Comparison of ENCODE assay signal across 8 mouse cellular contexts in genomic region chr19:3906795-3907786, GRCm38 (mm10). TPM values are rescaled to one million over a fixed set of nuclear protein-coding genes. Genes with fewer than 3 reads are reported as not detected.
A peak's percentile ranks its signal among the peaks of the same experiment; 100 is the strongest.
DNase-seq lines count a peak whose midpoint lies in the region; ATAC-seq and TF ChIP-seq lines count a peak whose summit lies in the region.

TSS of gene Tcirg1 (minus strand) at chr19:3907133.

- 3% methylated on average over 36 of the region's 36 CpGs for WGBS in intestine, postnatal 0 days
- 5% methylated on average over 36 of the region's 36 CpGs for WGBS in limb, embryonic 12.5 days
- WGBS in midbrain, embryonic 13.5 days = 4% methylated on average over 36 of the region's 36 CpGs
- 4% methylated on average over 36 of the region's 36 CpGs for WGBS in spleen, adult 2 months

- no peak for ATAC-seq in cerebellum, adult (ENCODE audit: insufficient number of reproducible peaks, low FRiP score, low TSS enrichment)
- ATAC-seq in granulocyte monocyte progenitor cell, adult 5-6 weeks (replicated peaks; ENCODE audit: poor library complexity, severe bottlenecking) = peak; percentile 40
- peak; percentile 84 for ATAC-seq in intestine, postnatal 0 days
- ATAC-seq in limb, embryonic 12.5 days (ENCODE audit: insufficient number of reproducible peaks, insufficient read depth, low FRiP score, low TSS enrichment, low read depth) = peak; percentile 64
- ATAC-seq in midbrain, embryonic 13.5 days = peak; percentile 59

- peaks cover 17% of the 10 kb centered on the region; the same call in 1 of the 2 replicates for H3K4me1 ChIP-seq in intestine, postnatal 0 days (replicated peaks; ENCODE audit: control insufficient read depth, insufficient read depth, low read length)
- peaks cover 40% of the 10 kb centered on the region for H3K4me1 ChIP-seq in limb, embryonic 12.5 days (replicated peaks)
- H3K4me1 ChIP-seq in midbrain, embryonic 13.5 days (replicated peaks) = peaks cover 22% of the 10 kb centered on the region
- peaks cover 22% of the 10 kb centered on the region for H3K4me1 ChIP-seq in spleen, adult 2 months (ENCODE audit: control insufficient read depth, insufficient read depth, insufficient read length)

- H3K27me3 ChIP-seq in intestine, postnatal 0 days (replicated peaks; ENCODE audit: control insufficient read depth, insufficient read depth, low read length) = no peaks in the 10 kb centered on the region
- H3K27me3 ChIP-seq in limb, embryonic 12.5 days = no peaks in the 10 kb centered on the region
- peaks cover 11% of the 10 kb centered on the region; the same call in 1 of the 2 replicates for H3K27me3 ChIP-seq in midbrain, embryonic 13.5 days
- H3K27me3 ChIP-seq in spleen, adult 2 months (ENCODE audit: control insufficient read depth, insufficient read depth, low read length) = no peaks in the 10 kb centered on the region

- no peaks in the 10 kb centered on the region for H3K9me3 ChIP-seq in intestine, postnatal 0 days (ENCODE audit: control insufficient read depth)
- no peaks in the 10 kb centered on the region for H3K9me3 ChIP-seq in limb, embryonic 12.5 days
- no peaks in the 10 kb centered on the region for H3K9me3 ChIP-seq in midbrain, embryonic 13.5 days

- no peak for TF ChIP-seq CTCF in intestine, postnatal 0 days (IDR thresholded peaks at IDR 0.05; ENCODE audit: low read depth)
- no peak for TF ChIP-seq CTCF in spleen, adult 2 months (IDR thresholded peaks at IDR 0.05; ENCODE audit: extremely low read depth, insufficient read depth, insufficient read length, insufficient replicate concordance)

- H3K27ac ChIP-seq in intestine, postnatal 0 days (ENCODE audit: low read depth, low read length) = peak within 1 kb of the TSS; percentile 91
- peak within 1 kb of the TSS; percentile 82 for H3K27ac ChIP-seq in limb, embryonic 12.5 days
- H3K27ac ChIP-seq in midbrain, embryonic 13.5 days = no peak within 1 kb of the TSS
- H3K27ac ChIP-seq in spleen, adult 2 months (ENCODE audit: insufficient read depth, low read length) = peak within 1 kb of the TSS; percentile 72

- DNase-seq in cerebellum, adult 18-20 months = peak; percentile 49 to 53
- DNase-seq in embryo, embryonic 11.5 days (ENCODE audit: low read depth, low spot score) = peak; percentile 54
- DNase-seq in spleen, adult 2 months (ENCODE audit: low read depth in 1 of 2, low spot score in 2 of 2) = peak in 1 of 2 experiments; percentile 73

- peaks cover 45% of the 10 kb centered on the region for H3K36me3 ChIP-seq in intestine, postnatal 0 days (ENCODE audit: control insufficient read depth, insufficient read depth)
- peaks cover 54% of the 10 kb centered on the region for H3K36me3 ChIP-seq in limb, embryonic 12.5 days
- peaks cover 32% of the 10 kb centered on the region for H3K36me3 ChIP-seq in midbrain, embryonic 13.5 days
- peaks cover 39% of the 10 kb centered on the region for H3K36me3 ChIP-seq in spleen, adult 2 months (ENCODE audit: control insufficient read depth, insufficient read depth, low read length)

- no peak; the same call in 1 of the 2 replicates for TF ChIP-seq POLR2A in spleen, adult 2 months (IDR thresholded peaks at IDR 0.05; ENCODE audit: low read depth, low read length)

- H3K4me3 ChIP-seq in intestine, postnatal 0 days (ENCODE audit: low read depth, low read length) = peak within 1 kb of the TSS; percentile 62
- peak within 1 kb of the TSS; percentile 65 for H3K4me3 ChIP-seq in limb, embryonic 12.5 days (replicated peaks)
- peak within 1 kb of the TSS; percentile 41 for H3K4me3 ChIP-seq in midbrain, embryonic 13.5 days (replicated peaks)
- peak within 1 kb of the TSS; percentile 82 for H3K4me3 ChIP-seq in spleen, adult 2 months (ENCODE audit: extremely low read depth, insufficient read depth, insufficient read length)

- peak within 1 kb of the TSS; percentile 60 for H3K9ac ChIP-seq in intestine, postnatal 0 days (ENCODE audit: low read depth, low read length)
- H3K9ac ChIP-seq in limb, embryonic 12.5 days (replicated peaks) = peak within 1 kb of the TSS; percentile 75
- H3K9ac ChIP-seq in midbrain, embryonic 13.5 days (replicated peaks) = peak within 1 kb of the TSS; percentile 59

- H3K4me2 ChIP-seq in intestine, postnatal 0 days (replicated peaks; ENCODE audit: low read depth) = peak within 1 kb of the TSS; percentile 75
- H3K4me2 ChIP-seq in limb, embryonic 12.5 days = peak within 1 kb of the TSS; percentile 84
- peak within 1 kb of the TSS; percentile 67 for H3K4me2 ChIP-seq in midbrain, embryonic 13.5 days (replicated peaks)

RNA-seq across cellular contexts. Expression of gene Tcirg1, which starts in this region (rescaled TPM):
- total RNA-seq in granulocyte monocyte progenitor cell, adult 5-6 weeks (2014; fragmentation: Nextera tagmentation) = 165 and 253 TPM in 2 replicates
- total RNA-seq in granulocyte monocyte progenitor cell, adult 5-6 weeks (2017) = 159 and 178 TPM in 2 replicates
- 76.2 and 83.0 TPM in 2 replicates for polyA plus RNA-seq in intestine, postnatal 0 days (2015; fragmentation: Nextera tagmentation; extraction: Ambion mirVana)
- polyA plus RNA-seq in limb, embryonic 12.5 days (2016; fragmentation: Nextera tagmentation; extraction: Ambion mirVana) = 41.3 and 47.0 TPM in 2 replicates
- polyA plus RNA-seq in midbrain, embryonic 13.5 days (2015; fragmentation: Nextera tagmentation; extraction: Ambion mirVana) = 7.4 and 10.9 TPM in 2 replicates
- 269 and 299 TPM in 2 replicates for polyA plus RNA-seq in spleen, adult 2 months (2012; rRNA removed)
